Mouse (Mus musculus): ENCODE data around the gene Ankzf1. TPM values are rescaled to one million over a fixed set of nuclear protein-coding genes. Genes with fewer than 3 reads are reported as not detected.
A peak's percentile ranks its signal among the peaks of the same experiment; 100 is the strongest.

Ankzf1 gene
- 23.9 and 27.5 TPM in 2 replicates for polyA plus RNA-seq (2015; fragmentation: Nextera tagmentation; extraction: Ambion mirVana)

- H3K27me3 ChIP-seq = no peaks in the 10 kb centered on the region
- WGBS = 0% methylated on average over 56 of the region's 56 CpGs
Measured at GRCm38 (mm10) chr1:75191622-75192402, at the start of gene Ankzf1, which contains the start of gene Atg9a. Gene Ankzf1 (plus strand): TSS chr1:75192151. Gene Atg9a (minus strand): TSS chr1:75192196.

GRCm38 (mm10) chr1:75142301-75143261, 49.4 kb upstream of the Ankzf1 start, which contains the start of the genes Cnppd1 and Retreg2:
Gene Cnppd1 (minus strand): TSS chr1:75142711.
Gene Retreg2 (plus strand): TSS chr1:75142778.
- peak; percentile 93 for ATAC-seq
- Histone ChIP-seq H3K27me3 (no peaks in the 10 kb centered on the region), H3K4me1 (replicated peaks) (peaks cover 49% of the 10 kb centered on the region), H3K36me3 (peaks cover 56% of the 10 kb centered on the region), H3K4me2 (replicated peaks) (peak within 1 kb of the TSS; percentile 94), H3K27ac (peak within 1 kb of the TSS; percentile 98), H3K9ac (replicated peaks) (peak within 1 kb of the TSS; percentile 95), H3K4me3 (replicated peaks) (peak within 1 kb of the TSS; percentile 83), H3K9me3 (no peaks in the 10 kb centered on the region)
- WGBS = under 1% methylated on average over 85 of the region's 91 CpGs

More at GRCm38 (mm10) chr1:75191622-75192402, at the start of gene Ankzf1, which contains the start of gene Atg9a:
- peak within 1 kb of the TSS; percentile 82 for H3K4me3 ChIP-seq (replicated peaks)
- H3K4me1 ChIP-seq (replicated peaks) = peaks cover 30% of the 10 kb centered on the region
- H3K9ac ChIP-seq (replicated peaks) = peak within 1 kb of the TSS; percentile 96
- no peaks in the 10 kb centered on the region for H3K9me3 ChIP-seq
- H3K36me3 ChIP-seq = peaks cover 37% of the 10 kb centered on the region
- peak; percentile 99 for ATAC-seq
- peak within 1 kb of the TSS; percentile 93 for H3K27ac ChIP-seq
- H3K4me2 ChIP-seq (replicated peaks) = peak within 1 kb of the TSS; percentile 94

DNA sequence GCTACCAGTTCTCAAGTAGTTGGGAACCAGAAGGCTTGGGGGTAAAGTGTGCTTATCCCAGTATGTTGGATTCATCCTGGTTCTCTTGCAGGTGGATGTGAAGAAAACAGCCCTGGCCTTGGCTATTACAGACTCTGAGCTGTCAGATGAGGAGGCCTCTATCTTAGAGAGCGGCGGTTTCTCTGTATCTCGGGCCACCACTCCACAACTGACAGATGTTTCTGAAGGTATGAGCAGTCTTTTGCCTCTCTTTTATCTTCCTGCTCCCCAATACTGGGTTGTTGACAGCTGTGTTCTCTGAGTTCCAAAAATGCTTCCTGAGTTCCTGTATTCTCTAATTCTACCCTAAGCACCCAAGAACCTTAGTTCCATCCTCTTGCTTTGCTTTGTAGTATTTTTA, 46.4 kb upstream of the Ankzf1 start:
- ATAC-seq = no peak
- Histone ChIP-seq H3K27me3 (no peaks in the 10 kb centered on the region), H3K4me2 (replicated peaks) (no peak overlapping the region), H3K27ac (no peak overlapping the region), H3K4me3 (replicated peaks) (no peak overlapping the region), H3K9ac (replicated peaks) (no peak overlapping the region), H3K4me1 (replicated peaks) (peaks cover 32% of the 10 kb centered on the region), H3K9me3 (no peaks in the 10 kb centered on the region), H3K36me3 (peaks cover 46% of the 10 kb centered on the region)
- WGBS = 97% methylated on average over 3 of the region's 3 CpGs

- no peak for ATAC-seq
- H3K36me3 ChIP-seq = peaks cover 46% of the 10 kb centered on the region
- 84% methylated on average over 7 of the region's 7 CpGs for whole genome bisulfite sequencing
Measured at GRCm38 (mm10) chr1:75147411-75148135, 44.4 kb upstream of the Ankzf1 start.

DNA sequence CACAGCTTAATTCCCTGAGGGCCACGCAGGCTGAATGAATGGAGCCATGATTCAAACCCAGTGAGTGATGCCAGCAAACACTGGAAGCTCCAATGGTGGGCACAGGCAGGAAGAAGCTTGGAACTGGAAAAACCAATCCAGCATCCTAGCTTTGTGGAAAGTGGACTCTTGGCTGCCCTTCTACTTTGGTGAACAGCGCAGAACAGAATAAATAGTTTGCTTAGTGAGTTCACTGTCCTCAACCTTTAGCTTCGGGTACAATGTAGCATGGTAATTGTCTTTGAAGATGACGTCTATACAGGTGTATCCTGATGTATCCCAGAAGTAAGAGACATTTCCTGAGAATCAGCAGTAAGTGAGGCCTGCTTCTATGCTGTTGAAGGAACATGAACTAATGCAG, 43.2 kb upstream of the Ankzf1 start:
- Histone ChIP-seq H3K9ac (replicated peaks) (no peak overlapping the region), H3K27ac (no peak overlapping the region), H3K4me3 (replicated peaks) (no peak overlapping the region), H3K9me3 (no peaks in the 10 kb centered on the region), H3K27me3 (no peaks in the 10 kb centered on the region), H3K4me2 (replicated peaks) (no peak overlapping the region), H3K36me3 (peaks cover 46% of the 10 kb centered on the region), H3K4me1 (replicated peaks) (peaks cover 13% of the 10 kb centered on the region)
- no peak for ATAC-seq
- 92% methylated on average over 4 of the region's 4 CpGs for whole genome bisulfite sequencing

More at GRCm38 (mm10) chr1:75147411-75148135, 44.4 kb upstream of the Ankzf1 start:
- Histone ChIP-seq H3K27me3 (no peaks in the 10 kb centered on the region), H3K4me2 (replicated peaks) (no peak overlapping the region), H3K4me1 (replicated peaks) (peaks cover 19% of the 10 kb centered on the region), H3K27ac (no peak overlapping the region), H3K4me3 (replicated peaks) (no peak overlapping the region), H3K9me3 (no peaks in the 10 kb centered on the region), H3K9ac (replicated peaks) (no peak overlapping the region)

- Histone ChIP-seq H3K4me3 (replicated peaks) (no peak overlapping the region), H3K27ac (no peak overlapping the region), H3K4me2 (replicated peaks) (no peak overlapping the region), H3K27me3 (no peaks in the 10 kb centered on the region; the same call in 1 of the 2 replicates), H3K36me3 (no peaks in the 10 kb centered on the region), H3K9ac (replicated peaks) (no peak overlapping the region), H3K4me1 (replicated peaks) (no peaks in the 10 kb centered on the region), H3K9me3 (no peaks in the 10 kb centered on the region)
- ATAC-seq = no peak
- 74% methylated on average over 3 of the region's 3 CpGs for WGBS
Measured at GRCm38 (mm10) chr1:75155837-75156236, 36.1 kb upstream of the Ankzf1 start.

- ATAC-seq = no peak
- H3K36me3 ChIP-seq = no peaks in the 10 kb centered on the region
- no peaks in the 10 kb centered on the region for H3K4me1 ChIP-seq (replicated peaks)
- no peaks in the 10 kb centered on the region for H3K9me3 ChIP-seq
- no peaks in the 10 kb centered on the region; the same call in 1 of the 2 replicates for H3K27me3 ChIP-seq
- H3K9ac ChIP-seq (replicated peaks) = no peak overlapping the region
- H3K4me3 ChIP-seq (replicated peaks) = no peak overlapping the region
- no peak overlapping the region for H3K4me2 ChIP-seq (replicated peaks)
- no peak overlapping the region for H3K27ac ChIP-seq
Measured at GRCm38 (mm10) chr1:75158990-75159389, 33.0 kb upstream of the Ankzf1 start.

DNA sequence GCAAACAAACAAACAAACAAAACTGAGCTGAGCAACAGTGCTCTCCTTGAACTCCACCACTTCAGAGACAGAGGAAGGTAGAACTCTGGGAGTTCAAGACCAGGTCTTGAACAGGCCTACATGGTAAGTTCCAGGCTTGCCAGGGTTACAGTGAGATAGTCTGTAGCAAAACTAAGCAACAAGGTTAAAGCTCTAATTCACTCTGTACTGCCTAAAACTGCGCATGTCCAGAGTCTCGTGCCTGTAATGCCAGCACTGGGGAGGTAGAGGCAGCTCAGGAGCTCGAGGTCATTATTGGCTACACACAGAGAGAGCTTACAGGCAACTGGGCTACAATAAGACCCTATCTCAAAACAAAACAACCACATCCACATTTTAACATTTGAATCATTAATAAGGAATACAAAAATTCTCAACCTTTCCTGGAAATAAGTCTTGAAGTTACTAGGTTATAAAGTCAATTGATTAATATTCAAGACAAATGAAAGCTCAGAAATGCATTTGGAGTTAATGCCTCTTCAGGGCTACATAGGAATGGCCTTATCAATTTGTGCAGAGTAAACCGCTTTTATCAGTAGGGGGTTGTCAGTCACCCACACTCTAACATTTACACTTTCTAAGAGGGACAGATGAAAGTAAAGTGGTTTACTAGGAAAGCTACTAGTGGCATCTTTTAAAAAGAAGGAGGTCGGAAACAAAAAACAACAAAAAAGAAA, 32.3 kb upstream of the Ankzf1 start:
- no peak overlapping the region for H3K9ac ChIP-seq (replicated peaks)
- H3K27ac ChIP-seq = no peak overlapping the region
- H3K4me3 ChIP-seq (replicated peaks) = no peak overlapping the region
- no peaks in the 10 kb centered on the region for H3K4me1 ChIP-seq (replicated peaks)
- H3K9me3 ChIP-seq = no peaks in the 10 kb centered on the region
- no peaks in the 10 kb centered on the region for H3K27me3 ChIP-seq
- no peaks in the 10 kb centered on the region for H3K36me3 ChIP-seq
- 75% methylated on average over 5 of the region's 5 CpGs for WGBS
- no peak overlapping the region for H3K4me2 ChIP-seq (replicated peaks)
- ATAC-seq = no peak

DNA sequence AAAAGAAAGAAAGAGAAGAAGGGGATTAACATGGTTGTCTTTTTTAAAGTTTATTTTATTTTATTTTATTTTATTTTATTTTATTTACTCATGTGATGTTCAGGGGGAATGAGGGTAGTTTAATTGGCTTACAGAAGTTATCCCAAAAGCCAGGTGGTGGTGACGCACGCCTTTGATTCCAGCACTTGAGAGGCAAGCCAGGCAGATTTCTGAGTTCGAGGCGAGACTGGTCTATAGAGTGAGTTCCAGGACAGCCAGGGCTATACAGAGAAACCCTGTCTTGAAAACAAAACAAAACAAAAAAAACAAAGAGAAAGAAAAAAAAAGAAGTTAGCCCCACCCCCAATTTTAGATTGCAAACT, 31.7 kb upstream of the Ankzf1 start:
- Histone ChIP-seq H3K36me3 (no peaks in the 10 kb centered on the region), H3K4me2 (replicated peaks) (no peak overlapping the region), H3K4me3 (replicated peaks) (no peak overlapping the region), H3K9ac (replicated peaks) (no peak overlapping the region), H3K9me3 (no peaks in the 10 kb centered on the region), H3K27me3 (no peaks in the 10 kb centered on the region), H3K27ac (no peak overlapping the region), H3K4me1 (replicated peaks) (no peaks in the 10 kb centered on the region)
- no peak for ATAC-seq
- 79% methylated on average over 4 of the region's 4 CpGs for WGBS

DNA sequence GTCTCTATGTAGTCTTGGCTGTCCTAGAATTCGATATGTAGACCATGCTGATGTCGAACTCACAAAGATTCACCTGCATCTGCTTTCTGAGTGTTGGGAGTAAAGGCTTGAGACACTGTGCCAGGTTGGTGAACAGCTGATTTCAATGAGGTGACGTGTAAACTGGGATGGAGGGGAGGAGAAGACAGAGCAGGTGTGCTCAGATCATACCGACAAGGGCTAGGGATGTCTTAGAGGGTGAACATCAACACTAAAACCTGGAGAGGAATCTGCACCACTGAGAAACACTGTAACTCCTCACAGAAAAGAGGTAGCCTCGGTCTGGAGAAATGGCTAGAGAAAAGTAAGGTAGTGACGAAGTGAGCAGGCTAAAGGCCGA, 23.9 kb upstream of the Ankzf1 start:
- Histone ChIP-seq H3K9ac (replicated peaks) (peak overlapping the region; percentile 70), H3K27ac (peak overlapping the region; percentile 86)
- WGBS = 8% methylated on average over 7 of the region's 7 CpGs

More for the DNA sequence above, 23.9 kb upstream of the Ankzf1 start:
- no peaks in the 10 kb centered on the region for H3K9me3 ChIP-seq
- H3K4me1 ChIP-seq (replicated peaks) = peaks cover 14% of the 10 kb centered on the region
- no peaks in the 10 kb centered on the region for H3K27me3 ChIP-seq
- H3K4me2 ChIP-seq (replicated peaks) = peak overlapping the region; percentile 65
- peak; percentile 53 for ATAC-seq
- peak overlapping the region; percentile 74 for H3K4me3 ChIP-seq (replicated peaks)
- peaks cover 31% of the 10 kb centered on the region for H3K36me3 ChIP-seq

All from midbrain, embryonic 13.5 days (tissue).